Mouse (Mus musculus) adrenal gland (tissue): ENCODE data around the gene Rnf144a.

ENCODE experiments used
- microRNA-seq, 2 experiments: library from miRNA; unstranded; fragments of <30 nt; microRNA quantifications; one replicate each; pipeline ENCODE4; 2019

Gene Rnf144a

Small RNAs within 50 kb of the gene (microRNA-seq; reads per million reads assigned to microRNA genes)
- 2.6 to 3.3 reads per million in 2 experiments for gene Mir6538
